Mouse (Mus musculus) urinary bladder, postnatal 25 days (tissue): ENCODE measurements around the gene Klhdc7b.
A peak's percentile ranks its signal among the peaks of the same experiment; 100 is the strongest.

Source experiments
- DNase-seq: peaks from one replicate; pipeline ENCODE4 v3.0.0; 2022; ENCODE audit warnings: low spot score

Gene Klhdc7b

DNA sequence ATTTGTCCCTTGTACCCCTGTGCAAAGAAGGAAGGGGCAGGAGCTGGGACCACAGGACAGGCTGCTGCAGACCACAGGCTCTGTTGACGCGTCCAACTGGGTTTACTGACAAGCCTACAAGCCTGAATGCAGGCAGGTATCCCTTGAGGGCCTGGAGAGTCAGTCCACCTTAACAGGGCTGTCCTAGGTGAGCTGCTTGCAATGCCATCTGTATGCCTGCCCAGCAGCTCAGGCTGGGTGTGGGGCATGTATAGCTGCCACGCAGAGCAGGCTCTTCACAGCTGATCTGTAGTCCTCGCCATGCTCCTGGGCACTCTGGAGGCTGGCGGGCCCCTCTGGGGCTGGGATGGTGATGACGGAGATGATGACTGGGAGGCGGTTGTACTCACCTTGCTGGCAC, at the start of gene Klhdc7b:
Gene Klhdc7b, plus strand, starts transcription at position 301 of the 400 bp plus-strand sequence.
- DNase-seq: no peak

DNA sequence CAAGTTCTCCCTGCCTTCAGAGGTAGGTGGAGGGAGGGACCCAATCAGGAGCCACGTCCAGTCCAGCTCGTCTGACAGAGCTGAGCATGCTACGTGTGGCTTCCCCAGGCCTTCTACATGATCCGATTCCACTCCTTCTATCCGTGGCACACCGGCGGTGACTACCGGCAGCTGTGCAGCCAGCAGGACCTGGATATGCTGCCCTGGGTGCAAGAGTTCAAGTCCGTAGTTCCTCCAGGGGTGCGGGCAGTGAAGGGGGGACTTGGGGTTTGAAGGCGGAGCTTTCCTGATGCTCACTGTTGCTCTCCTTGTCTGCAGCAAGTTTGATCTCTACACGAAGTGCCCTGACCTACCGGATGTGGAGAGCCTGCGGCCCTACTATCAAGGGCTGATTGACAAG, 48.3 kb upstream of the Klhdc7b start:
- DNase-seq: no peak

DNA sequence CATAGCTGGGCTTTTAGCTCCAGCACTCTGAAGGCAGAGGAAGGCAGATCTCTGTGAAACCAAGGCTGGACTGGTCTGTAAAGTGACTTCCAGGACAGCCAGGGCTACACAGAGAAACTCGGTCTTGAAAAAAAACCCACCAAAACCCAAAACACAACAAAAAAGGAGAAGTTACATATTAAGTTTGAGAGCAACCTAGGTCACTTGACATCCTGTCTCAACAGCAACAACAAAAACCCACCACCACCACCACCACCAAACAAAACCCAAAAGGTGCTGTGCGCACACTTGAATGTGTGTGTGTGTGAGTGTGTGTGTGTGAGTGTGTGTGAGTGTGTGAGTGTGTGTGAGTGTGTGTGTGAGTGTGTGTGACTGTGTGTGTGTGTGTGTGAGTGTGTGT, 45.0 kb upstream of the Klhdc7b start:
- no peak for DNase-seq

DNA sequence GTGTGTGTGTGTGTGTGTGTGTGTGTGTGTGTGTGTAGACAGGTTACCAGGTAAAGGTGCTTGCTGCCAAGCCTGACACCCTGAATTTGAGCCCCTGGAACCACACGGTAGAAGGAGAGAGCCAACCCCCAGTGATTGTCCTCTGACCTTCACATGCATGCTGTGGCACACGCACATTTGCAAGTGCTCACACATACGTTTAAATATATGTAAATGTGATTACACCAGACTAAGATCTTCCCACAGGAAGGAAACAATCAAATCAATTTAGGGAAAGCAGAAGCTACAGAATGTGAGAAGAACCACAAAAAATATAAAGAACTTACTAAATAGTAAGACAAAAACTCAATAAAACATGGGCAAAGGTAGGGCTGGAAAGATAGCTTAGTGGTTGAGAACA, 44.6 kb upstream of the Klhdc7b start:
- no peak for DNase-seq

DNA sequence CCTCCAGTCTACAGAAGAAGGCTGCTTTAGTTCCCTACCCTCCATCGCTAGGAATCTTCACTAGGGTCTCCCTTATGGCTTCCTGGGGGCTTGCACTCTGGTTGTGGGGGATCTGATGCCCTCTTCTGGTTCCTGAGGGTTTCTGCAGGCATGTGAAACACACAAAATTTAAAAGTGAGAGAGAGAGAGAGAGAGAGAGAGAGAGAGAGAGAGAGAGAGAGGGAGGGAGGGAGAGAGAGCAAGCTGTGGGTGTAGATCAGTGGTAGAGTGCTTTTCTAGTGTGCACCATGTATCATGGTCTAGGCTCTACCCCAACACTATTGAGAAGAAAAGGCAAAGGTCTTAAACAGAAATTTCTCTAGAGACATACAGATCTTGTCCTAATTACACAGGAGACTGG, 43.0 kb upstream of the Klhdc7b start:
- no peak for DNase-seq

DNA sequence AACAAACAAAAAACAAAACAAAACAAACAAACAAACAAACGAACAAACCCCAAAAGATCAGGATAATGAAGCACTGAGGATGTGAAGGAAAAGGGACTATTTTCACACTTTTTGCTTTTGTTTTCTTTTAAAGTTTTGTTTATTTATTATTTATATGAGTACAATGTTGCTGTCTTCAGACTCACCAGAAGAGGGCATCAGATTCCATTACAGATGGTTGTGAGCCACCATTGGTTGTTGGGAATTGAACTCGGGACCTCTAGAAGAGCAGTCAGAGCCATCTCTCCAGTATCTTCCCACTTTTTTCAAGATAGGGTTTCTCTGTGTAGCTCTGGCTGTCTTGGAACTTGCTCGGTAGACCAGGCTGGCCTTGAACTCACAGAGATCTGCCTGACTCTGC, 41.4 kb upstream of the Klhdc7b start:
- no peak for DNase-seq

DNA sequence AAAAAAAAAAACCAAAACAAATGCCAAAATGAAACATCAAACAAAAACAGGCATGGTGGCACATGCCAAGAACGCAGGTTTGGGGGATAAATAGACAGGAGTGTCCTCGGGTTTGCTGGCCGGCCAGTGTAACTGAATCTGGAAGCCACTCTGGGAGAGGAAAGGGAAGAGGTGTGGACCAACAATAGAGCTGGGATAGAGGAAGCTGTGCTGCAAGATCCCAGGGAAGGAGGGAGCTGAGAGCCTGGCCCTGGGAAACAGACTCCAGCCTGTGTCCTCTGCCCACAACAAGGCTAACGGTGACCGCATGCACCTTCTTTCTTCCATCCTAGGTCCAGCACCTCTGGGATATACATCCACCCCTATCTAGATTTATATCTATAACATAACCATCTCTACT, 34.3 kb upstream of the Klhdc7b start:
- DNase-seq: no peak

DNA sequence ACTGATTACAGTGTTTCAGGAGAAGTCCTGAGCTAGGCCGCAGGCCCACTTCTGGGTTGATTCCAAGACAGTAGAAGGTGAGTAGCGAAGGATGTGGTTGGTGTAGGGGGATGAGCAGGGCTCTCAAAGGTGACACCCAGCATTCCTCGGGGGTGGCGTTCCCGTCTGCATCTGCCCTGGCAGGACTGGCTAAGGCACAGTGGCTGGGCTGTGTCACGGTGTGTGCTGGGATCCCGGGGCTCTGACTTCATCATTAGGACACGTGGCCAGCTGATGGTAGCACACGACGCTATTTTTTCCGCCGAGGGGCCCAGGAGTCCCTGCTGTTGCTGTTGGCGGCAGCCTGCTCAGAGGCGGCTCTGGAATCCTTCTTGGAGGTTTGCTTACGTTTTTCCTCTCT, 33.4 kb upstream of the Klhdc7b start:
- DNase-seq: no peak

DNA sequence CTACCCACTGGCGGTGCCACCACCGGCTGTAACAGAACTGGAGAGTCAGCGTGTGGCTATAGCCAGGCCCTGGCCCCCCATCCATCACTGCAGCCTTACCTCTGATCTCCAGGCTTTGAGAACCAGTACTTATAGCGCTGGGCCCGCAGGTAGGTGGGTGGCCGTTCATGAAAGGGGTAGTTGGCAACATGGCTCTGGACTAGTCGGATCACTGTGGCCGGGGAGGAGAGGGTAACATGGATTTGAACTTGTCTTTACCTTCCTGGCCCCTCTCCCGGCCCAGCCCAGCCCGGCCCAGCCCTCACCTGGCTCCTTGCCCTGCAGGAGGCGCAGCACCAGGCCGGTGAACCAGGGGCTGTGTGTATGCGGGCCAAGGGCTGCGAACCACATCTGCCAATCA, 32.7 kb upstream of the Klhdc7b start:
- no peak for DNase-seq

DNA sequence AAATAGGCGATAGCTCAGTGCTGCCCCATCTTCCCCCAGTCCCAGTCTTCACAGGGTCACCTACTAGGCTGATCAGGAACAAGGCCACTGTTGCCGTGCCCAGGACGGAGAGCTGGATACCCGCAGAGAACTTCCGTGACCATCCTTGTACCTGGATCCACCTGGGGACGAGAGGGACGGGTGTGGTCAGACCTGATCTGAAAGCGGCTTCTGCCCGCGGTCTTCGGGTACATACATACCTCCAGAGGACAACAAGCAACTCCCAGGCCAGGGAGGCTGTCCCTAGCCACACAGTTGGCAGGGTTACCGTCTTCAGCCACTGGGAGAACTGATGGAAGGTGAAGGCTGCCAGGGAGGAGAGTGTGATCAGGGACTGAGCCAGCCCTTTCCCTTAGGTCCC, 31.9 kb upstream of the Klhdc7b start:
- DNase-seq: no peak

DNA sequence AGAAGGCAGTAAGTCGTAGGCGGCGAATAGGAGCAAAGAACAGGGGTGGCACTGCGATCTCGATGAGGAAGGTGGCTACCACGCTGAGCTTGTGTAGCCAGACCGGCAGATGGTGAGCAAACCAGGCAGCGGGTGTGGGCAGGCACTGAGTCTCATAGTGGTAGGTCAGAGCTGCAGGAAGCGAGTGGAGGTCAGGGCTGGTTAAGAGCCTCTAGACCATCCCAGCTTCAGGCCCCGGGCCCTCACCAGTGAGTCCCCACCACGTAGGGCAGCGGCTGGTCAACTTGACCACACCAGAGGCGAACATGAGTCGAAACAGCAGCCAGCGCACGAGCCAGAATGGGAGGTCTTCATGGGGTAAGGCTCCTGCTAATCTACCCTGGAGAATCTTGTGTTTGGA, 30.9 kb upstream of the Klhdc7b start:
- no peak for DNase-seq

DNA sequence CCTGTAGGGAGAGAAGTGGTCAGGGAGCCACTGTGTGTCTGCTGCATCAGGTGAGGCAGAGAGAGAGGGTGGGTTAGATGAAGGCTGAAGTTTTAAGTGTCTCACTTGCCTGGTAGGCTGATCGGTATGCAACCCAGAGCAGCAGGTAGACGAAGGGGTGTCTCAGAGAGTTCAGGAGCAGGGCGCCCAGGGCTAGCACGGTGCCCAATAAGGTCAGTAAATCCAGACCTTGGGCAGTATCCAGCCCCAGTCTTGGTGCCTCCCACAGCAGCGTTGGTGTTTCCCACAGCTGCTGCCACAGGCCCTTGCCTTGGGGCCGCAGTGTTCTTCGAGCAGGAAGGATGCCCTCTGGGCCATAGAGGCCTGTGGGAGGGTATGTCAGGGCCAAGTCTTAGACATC, 30.3 kb upstream of the Klhdc7b start:
- no peak for DNase-seq

DNA sequence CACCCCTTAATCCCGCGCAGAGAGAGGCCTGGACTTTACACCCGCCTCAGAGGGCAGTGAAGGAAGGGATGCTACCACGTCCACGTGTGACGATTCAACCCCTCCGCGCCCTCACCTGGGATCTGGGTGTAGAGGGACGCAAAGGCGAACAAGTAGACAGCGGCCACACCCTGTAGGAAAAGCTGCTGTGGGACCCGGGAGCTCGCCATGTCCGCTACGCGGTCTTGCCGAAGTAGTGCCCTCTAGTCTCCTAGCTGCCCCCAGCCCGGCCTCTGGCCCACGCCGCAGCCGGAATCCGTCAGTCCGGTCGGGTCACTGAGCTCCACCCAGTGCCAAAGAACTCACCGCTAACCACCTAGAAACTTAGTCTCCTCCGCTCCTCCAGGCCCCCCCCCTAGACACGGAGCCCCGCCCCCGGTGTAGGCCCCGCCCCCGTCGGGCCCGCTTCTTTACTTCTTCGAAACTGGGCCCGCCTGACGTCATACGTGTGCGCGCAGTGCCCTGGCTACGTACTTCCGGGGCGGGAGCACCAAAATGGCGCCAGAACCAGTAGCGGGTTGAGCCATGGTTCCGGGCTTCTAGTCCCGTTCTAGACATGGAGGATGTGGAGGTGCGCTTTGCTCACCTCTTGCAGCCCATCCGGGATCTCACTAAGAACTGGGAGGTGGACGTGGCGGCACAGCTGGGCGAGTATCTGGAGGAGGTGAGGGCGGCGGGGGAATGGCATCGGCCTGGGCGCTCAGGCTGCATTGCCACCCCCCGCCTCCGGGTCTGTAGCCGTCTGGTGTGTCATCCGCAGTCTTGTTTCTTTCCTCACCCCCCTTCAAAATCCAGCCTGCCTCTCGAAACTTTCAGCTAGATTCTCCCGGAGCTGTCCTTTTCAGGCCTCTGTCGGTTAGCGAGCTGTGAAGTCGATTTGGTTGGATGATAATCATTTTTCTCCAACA, 29.2 kb upstream of the Klhdc7b start, which contains the start of the genes Lmf2 and Ncaph2:
Gene Lmf2, minus strand, starts transcription at position 419 of the 947 bp plus-strand sequence.
Gene Ncaph2, plus strand, starts transcription at position 479 of the 947 bp plus-strand sequence.
- DNase-seq: peak; percentile 96

DNA sequence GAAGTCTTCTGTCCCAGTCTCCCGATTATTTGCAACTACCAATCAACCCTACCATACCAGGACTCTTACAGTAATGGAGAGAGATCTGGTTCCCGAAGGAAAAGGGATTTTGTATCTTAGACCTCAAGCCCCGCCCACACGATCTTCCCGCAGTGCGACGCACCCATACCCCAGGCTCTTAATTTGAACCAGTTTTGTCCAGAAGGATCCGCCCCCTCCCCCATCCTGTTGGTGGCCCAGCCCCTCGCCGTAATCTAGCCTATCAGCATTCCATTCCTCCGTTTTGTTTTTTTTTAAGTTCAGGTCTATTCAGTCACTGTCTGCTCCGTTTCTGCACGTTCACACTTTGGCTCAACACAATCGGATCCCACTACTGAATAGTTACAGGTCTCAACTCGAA, 28.3 kb upstream of the Klhdc7b start:
- DNase-seq: peak; percentile 71

DNA sequence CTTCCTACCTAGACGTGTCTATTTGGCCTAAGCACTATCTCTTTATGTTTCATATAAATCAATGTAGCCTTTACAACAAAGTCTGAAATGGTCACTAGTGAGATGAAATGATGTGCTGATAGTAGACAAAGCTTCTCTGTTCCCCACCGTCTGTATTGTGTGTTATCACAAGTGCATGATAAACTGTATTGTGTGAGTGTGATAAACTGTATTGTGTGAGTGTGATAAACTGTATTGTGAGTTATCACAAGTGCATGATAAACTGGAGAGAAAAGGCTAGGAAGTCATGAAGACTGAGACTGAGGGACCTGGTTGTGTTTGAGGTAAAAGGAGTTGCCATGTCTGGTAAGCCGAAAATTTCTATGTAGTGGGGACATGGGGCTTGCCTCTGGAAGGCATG, 25.9 kb upstream of the Klhdc7b start:
- DNase-seq: no peak

DNA sequence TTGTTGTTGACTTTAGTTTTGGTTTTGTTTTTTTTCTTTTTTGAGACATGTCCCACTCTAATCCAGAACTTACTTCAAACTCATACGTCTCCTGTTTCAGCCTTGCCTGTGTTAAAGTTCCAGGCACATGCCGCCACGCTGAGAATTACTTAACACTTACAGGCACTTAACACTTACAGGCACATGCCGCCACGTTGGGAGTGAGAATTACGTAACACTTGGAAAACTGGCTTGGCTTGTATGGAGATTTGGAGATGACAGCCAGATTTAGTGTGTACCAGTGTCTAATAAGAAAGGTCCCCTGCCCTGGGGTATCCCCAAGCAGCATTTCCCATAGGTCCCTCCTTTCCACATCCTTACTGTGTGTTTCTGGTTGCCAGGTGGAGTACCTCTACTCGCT, 21.7 kb upstream of the Klhdc7b start:
- DNase-seq: no peak

DNA sequence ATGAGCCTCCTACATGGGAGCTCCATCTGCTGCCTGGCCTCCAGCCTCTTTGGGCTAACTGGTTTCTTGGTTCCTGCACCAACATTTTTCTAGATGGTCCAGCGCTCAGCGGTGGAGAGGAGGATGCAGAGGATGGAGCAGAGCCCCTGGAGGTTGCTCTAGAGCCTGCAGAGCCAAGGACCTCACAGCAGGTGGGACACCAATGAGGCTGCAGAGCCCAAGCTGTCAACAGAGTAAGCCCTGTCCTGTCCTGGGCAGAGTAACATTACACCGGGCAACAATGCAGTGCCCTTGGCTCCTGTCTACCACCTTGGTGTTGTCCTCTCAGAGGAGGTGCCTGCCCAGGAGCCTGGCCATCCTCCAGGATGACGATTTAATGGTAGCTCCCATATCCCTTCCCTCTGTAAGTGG, 19.6 kb upstream of the Klhdc7b start:
- no peak for DNase-seq

DNA sequence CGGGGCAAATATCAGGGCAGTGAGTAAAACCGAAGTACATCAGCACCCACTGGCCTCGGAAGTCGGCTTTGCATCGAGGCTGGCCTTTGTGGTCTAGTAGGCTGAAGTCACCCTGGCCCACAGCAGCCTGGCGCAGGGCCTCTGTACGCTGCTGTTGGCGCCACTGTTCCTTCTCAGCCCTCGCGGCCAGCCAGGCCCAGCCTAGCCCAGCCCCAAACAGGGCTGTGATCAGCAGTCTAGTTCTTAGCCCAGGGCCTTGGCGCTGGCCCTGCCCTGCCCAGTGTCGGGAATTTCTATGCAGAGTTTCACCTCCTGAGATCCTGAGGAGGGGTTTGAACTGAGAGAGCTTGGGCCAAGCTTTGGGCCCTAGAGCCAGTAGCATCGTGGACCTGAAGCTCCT, 12.6 kb upstream of the Klhdc7b start:
- no peak for DNase-seq

DNA sequence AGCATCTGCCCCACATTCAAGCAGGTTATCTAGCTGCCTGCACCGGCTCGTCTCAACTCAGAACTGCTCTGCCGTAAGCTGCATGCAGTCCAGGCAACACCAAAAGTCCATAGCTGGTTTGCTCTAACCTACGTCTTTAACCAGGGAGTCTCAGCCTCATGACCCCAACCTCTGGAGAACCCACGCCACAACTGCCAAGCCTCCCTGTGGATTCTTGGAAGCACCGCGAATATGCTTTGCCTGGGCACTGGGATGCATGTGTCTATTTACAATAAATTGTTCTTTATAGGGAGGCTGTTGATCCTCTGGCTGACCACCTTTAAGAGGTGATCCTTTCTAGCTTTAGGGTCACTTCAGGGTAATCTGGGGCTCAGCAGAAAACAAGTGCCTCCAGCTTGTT, 12.2 kb upstream of the Klhdc7b start:
- no peak for DNase-seq

DNA sequence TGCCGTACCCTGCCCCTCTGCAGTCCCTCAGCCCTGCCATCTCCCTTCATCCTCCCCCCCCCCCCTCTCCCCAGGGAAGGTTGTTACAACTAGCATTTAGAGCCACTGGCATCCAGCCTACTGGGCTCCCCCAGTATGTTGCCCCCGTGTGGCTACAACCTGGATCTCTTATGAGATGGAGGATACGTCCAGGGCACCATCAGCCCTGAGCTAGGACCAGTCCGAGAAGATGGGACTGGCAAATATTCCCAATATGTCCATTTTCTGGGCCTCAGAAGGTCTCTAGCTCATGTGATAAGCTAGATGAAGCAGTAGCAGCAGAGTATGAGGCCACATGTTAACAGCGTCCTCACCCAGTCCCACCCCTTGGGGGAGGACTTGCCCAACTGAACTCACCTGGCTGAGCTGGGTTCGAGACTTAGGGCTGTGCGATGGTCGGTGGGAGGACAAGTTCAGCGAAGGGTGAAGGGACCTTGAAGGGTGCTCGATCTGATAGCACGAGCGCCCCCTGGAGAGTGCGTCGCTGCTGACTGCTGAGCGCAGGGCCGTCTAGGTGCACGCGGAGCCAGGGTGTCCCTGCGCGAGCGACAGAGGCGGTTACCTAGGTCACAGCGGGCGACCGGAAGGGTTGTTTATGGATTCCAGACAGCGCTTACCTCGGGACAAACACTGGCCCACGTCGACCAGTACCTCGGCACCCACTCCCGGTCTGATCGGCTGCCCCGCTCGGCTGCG, 11.5 kb upstream of the Klhdc7b start:
- DNase-seq: peak; percentile 82

DNA sequence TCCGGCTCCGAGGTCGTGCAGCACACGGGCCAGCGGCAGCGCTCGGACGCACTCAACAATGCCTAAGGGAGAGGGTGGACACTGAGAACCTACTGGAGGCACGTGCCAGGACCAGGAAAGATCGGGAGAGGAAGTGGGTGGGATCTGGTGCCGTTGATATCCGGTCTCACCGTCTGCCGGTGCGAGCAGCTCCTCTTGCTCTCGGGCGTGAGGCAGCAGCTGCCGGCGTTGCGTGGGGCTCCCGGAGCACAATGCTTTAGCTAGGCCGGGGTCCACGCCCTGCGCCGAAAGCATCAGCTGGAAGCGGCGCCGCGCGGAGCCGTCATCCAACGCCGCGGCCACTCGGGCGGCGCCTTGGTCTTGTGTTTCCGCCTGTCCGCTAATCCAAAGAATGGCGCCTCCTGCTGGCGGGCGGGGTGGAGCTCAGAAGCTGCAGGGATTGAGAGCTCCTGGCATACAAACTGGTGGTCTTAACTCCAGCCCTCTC, 10.9 kb upstream of the Klhdc7b start, which contains the start of gene Sco2:
Gene Sco2, minus strand, starts transcription at position 85 of the 487 bp plus-strand sequence.
- peak; percentile 98 for DNase-seq

DNA sequence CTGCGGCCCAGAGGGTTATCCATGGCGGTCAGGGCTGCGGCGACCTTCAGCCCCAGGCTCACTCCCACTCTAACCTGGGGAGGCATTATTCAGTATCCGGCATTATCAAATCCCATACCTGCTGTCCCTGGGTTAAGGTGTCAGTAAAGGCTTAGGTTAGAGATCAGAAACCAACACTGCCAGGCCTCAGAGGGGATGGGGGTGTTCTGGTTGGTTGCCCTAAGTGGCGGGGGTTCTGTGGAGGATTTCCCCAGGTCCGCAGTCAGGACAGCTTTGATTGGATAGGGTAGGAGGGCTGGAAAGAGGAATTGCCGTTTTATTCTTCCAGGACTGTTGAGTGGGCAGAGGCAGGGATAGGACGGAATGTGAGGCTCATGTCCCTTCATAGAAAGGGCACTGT, 10.4 kb upstream of the Klhdc7b start:
- no peak for DNase-seq
